Mouse (Mus musculus) left cerebral cortex, adult 8-10 months (tissue): ENCODE measurements at regions not wholly inside any gene's neighbourhood (a gene's known extent, or its start where the extent isn't known, plus 50 kb on each side); places are given as distances from the start of the nearest gene placed in this dataset.

Source experiments
- DNase-seq, 2 experiments: peaks; one replicate each; pipeline ENCODE4 v3.0.0; 2022; ENCODE audit warnings: low spot score in 2 of 2

- DNase-seq = no peak
These were observed 224.3 kb downstream of the Usp25 start for GRCm38 (mm10) chr16:77237631-77238357.

- no peak for DNase-seq
These were observed 223.7 kb downstream of the Usp25 start for GRCm38 (mm10) chr16:77237272-77237603.

- peak; percentile 66 to 91 for DNase-seq
These were observed 223.2 kb downstream of the Usp25 start for GRCm38 (mm10) chr16:77236509-77237271.

- DNase-seq = peak; percentile 44 to 54
These were observed 222.5 kb downstream of the Usp25 start for GRCm38 (mm10) chr16:77236021-77236420.

- no peak for DNase-seq
These were observed 221.9 kb downstream of the Usp25 start for GRCm38 (mm10) chr16:77235449-77235848.
